Mouse (Mus musculus): Measurements from ENCODE around the gene Tmprss6.

Gene Tmprss6

GRCm38 (mm10) chr15:78420395-78420794, 48.0 kb downstream of the Tmprss6 start:
- DNase-seq (ENCODE audit: low spot score), result no peak

GRCm38 (mm10) chr15:78416937-78417336, 51.5 kb downstream of the Tmprss6 start:
- no peak for DNase-seq (ENCODE audit: low spot score)

DNA sequence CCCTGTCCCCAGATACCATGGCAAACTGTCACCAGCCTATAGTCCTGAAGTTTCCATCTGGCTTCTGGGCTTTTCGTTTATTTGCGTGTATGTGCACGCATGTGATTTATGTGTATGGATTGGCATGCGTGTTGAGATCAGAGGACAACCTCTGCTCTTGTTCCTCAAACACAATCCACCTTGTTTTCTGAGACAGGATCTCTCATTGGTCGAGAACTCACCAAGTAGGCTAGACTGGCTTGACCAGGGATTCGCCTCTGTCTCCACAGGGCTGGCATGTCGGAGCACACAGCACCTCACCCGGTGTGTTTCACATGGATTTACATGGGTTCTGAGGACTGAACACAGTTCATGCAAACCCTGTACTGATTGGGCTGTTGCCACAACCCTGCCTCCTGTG, 54.3 kb downstream of the Tmprss6 start:
- no peak for DNase-seq (ENCODE audit: low spot score)

GRCm38 (mm10) chr15:78413719-78414117, 54.7 kb downstream of the Tmprss6 start:
- DNase-seq (ENCODE audit: low spot score), result no peak

DNA sequence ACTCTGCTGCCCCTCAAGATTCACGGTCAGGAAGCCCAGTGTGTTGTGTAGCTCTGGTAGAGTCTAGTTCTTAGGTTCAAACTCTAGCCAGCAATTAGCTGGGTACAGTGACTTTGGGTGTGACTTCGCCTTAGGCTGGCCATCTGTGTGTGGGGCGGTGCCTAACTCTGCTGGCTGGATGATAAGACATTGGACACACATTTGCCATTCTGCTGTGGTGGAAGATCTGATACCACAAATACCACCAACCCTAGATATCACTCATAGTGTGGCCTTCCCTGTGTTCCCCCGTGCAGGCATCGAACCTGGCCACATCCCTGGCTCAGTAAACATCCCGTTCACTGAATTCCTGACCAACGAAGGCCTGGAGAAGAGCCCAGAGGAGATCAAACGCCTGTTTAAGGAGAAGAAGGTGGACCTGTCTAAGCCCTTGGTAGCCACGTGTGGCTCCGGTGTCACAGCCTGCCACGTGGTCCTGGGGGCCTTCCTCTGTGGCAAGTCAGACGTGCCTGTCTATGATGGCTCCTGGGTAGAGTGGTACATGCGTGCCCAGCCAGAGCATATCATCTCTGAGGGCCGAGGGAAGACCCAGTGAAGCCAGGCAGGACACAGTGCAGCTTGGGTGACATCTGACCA, 55.2 kb downstream of the Tmprss6 start:
- DNase-seq (ENCODE audit: low spot score), result no peak

- DNase-seq (ENCODE audit: low spot score), result no peak
Measured at GRCm38 (mm10) chr15:78409570-78410052, 58.8 kb downstream of the Tmprss6 start.

DNA sequence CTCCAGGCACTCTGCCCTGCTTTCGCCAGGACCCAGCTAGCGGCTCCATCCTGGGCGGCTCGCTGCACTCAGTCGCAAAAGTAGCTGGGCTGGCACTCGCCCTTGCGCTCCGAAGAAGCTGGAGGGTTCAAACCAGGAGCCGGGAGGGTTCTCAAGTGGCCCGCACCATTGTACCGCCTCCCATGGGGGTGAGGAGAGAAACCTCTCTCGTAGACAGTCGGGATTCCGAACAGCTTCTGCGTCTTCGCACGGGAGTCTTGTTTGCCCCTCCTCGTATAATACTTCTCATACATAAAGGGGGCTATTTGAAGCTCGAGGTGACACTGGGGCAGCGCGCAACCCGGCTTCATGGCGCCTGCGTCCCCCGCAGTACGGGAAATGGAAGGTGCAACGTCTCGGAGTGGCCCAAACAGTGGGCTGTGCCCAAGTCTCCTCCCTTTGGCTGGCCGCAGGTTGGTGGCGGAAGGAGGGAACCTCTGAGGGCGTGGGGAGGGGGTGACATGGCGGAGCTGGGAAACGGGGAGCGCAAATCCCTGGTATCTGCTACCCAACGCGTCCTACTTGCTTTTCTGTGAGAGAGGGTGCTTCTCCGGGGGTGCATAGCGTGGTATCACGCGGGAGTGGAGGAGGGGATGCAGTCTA, 62.0 kb downstream of the Tmprss6 start, which contains the start of gene Mpst:
Gene Mpst (plus strand): TSS at position 124 of the 642 bp plus-strand sequence.
- peak; percentile 84 for DNase-seq (ENCODE audit: low spot score)

DNA sequence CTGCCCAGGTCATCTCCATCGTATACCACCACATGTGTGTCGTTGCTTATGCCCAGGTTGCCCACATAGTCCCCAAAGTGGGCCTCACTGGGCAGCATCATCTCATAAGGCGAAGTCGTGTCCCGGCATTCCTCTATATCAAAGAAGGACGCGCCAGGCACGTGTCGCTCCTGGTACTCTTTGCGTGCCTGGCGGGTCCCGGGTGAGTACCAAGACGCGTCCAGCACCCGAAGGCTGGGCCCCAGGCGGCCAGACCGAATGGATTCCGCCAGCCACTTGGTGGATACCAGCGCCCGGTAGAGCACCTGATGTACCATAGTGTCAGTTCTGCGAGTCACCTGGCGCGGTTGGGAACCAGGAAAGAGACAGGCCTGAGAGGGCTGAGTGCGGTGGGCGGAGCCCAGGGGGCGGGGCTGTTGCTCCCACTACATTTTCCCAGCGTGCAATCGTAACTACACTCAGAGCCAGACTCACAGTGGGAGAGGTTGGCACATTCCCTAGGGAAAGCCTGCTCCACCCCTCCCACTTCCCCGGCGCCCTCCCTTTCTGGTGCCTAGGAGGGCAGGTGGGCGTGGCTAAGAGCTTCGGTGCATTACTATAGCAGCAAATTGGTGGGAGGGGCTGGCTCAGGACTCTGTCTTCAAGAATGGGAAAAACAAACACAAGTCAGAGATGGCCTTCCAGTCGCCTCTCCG, 62.8 kb downstream of the Tmprss6 start, which contains the start of gene Tst:
Gene Tst (minus strand): TSS at position 391 of the 695 bp plus-strand sequence.
- DNase-seq (ENCODE audit: low spot score), result peak; percentile 55

- DNase-seq (ENCODE audit: low spot score), result no peak
Measured at GRCm38 (mm10) chr15:78405098-78405497, 63.3 kb downstream of the Tmprss6 start.

DNA sequence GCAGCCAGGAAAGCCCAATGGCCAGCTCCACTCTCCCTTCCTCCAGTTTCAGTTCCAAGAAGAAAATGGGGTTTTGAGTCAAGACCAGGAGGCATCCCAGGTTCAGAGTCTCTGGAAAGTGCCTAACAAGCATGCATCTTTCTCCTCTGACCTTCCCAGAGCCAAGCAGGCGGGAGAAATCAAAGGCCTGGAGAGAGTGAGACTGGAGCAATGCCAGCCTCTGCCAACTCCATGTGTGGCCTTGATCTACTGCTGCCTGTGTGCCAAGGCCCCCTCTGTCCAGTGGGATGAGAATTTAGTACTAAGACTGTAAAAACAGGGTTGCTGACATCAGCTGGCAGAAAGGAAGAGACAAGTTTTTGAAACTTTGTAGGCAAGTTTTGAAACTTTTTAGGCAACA, 64.5 kb downstream of the Tmprss6 start:
- DNase-seq (ENCODE audit: low spot score), result no peak

DNA sequence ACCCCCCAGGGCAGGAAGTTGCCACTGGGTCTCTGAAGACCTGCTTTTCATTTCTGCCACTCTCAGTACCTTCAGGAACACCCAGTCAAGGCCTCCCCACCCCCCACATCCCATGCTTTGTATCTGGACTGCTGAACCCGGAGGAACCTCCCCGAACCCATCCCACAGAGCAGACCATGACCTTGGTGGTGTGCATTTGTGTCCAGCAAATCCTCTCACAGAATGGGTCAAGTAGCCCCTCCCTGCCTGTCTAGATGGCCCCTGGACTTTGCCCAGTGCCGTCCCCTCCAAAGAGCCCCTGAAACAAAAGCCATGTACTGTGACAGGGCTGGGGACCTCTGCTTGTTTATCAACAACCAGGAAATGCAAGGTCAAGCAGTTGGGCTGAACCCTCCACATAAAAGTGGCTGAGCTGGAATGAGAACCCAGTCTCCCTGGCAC, 65.1 kb downstream of the Tmprss6 start:
- no peak for DNase-seq (ENCODE audit: low spot score)

DNA sequence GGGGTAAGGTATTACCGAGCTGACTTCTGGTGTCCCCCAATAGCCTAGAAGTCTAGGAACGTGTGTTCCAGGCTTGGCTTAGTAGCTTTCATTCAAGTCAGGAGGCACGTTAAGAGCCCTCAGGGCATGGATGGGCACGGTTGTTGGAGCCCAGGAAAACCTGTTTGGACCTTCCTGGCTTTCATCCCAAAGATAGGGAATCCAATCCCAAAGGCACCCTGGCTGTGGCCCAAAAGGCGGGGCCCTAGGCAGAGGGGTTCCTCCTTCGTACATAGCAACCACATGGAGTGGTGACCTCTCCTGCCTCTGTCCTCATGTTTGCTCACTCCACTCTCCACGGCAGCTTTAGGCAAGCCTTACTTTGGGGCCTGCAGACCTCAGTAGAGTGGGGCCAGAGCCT, 66.0 kb downstream of the Tmprss6 start:
- no peak for DNase-seq (ENCODE audit: low spot score)

GRCm38 (mm10) chr15:78401921-78402320, 66.5 kb downstream of the Tmprss6 start:
- DNase-seq (ENCODE audit: low spot score), result no peak

- DNase-seq (ENCODE audit: low spot score), result no peak
Measured at GRCm38 (mm10) chr15:78401345-78401744, 67.1 kb downstream of the Tmprss6 start.

GRCm38 (mm10) chr15:78395478-78395962, 72.9 kb downstream of the Tmprss6 start, which contains the start of gene Tex33:
Gene Tex33 (minus strand): TSS chr15:78395912.
- DNase-seq (ENCODE audit: low spot score), result no peak

DNA sequence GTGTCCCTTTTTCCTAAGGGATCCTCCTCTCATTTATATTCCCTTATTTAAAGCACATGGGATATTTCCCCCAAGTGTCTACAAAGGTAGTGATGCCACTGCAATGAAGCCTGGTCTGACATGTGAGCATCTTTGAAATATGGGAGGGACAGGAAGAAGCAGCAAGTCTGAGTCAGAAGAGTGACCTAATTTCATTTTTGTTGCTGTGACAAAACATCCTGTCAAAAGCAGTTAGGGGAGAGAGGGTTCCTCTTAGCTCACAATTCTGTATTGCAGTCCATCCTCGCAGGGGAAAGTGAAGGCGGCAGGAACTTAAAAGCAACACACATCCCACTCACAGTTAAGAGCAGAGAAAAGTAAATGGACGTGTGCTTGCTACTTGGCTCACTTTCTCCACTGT, 77.6 kb downstream of the Tmprss6 start:
- DNase-seq (ENCODE audit: low spot score), result peak; percentile 4

Data from T-cell, adult 2 months (primary cell).